Mouse (Mus musculus) embryonic facial prominence, embryonic 12.5 days (tissue): Measurements from ENCODE around the gene Pdcd10. TPM values are rescaled to one million over a fixed set of nuclear protein-coding genes. Genes with fewer than 3 reads are reported as not detected.

Source experiments
- polyA plus RNA-seq: library from polyadenylated mRNA; unstranded; fragments of >200 nt; fragmentation: Nextera tagmentation; extraction: Ambion mirVana; gene quantifications from 2 replicates; pipeline ENCODE4 v1.2.1, GENCODE M21; 2016

Pdcd10 gene
- polyA plus RNA-seq, 1 experiment from 2014 or later = 88.3 TPM

Other genes with a start within 250 kb of the Pdcd10 start
- gene Wdr49, start 74.7 kb downstream of the Pdcd10 start, polyA plus RNA-seq = not detected in 2 replicates
- gene Serpini1, start 691 bp upstream of the Pdcd10 start, polyA plus RNA-seq = 11.3 and 13.2 TPM in 2 replicates
- gene Gm29133, start 191.3 kb upstream of the Pdcd10 start, polyA plus RNA-seq = not detected in 2 replicates